Mouse (Mus musculus) midbrain, embryonic 14.5 days (tissue): Measurements from ENCODE around the gene Usp5. TPM values are rescaled to one million over a fixed set of nuclear protein-coding genes. Genes with fewer than 3 reads are reported as not detected.

ENCODE experiments used
- ATAC-seq: fragments of 200-750 bp; cut with Nextera tagmentation; 2 replicates; pipeline ENCODE4 v1.8.0; 2017; ENCODE audit warnings: moderate number of reproducible peaks, moderate library complexity; ENCODE audit not compliant: low FRiP score, low TSS enrichment
- DNase-seq: peaks from one replicate; pipeline ENCODE4 v3.0.0-alpha.2; 2015
- H3K27ac ChIP-seq: fragments of 300-500 bp; sonication (generic); replicated peaks from 2 replicates; pipeline ENCODE4 v1.5.1; 2014; ENCODE audit warnings: mild to moderate bottlenecking, low read depth, low read length, moderate library complexity
- H3K27me3 ChIP-seq: fragments of 300-500 bp; sonication (generic); 2 replicates; pipeline ENCODE4 v1.6.1; 2014; ENCODE audit warnings: low read length, control low read depth, mixed read lengths; ENCODE audit not compliant: control insufficient read depth, insufficient read depth
- H3K36me3 ChIP-seq: fragments of 300-500 bp; sonication (generic); 2 replicates; pipeline ENCODE4 v1.6.1; 2014; ENCODE audit warnings: low read length, control low read depth; ENCODE audit not compliant: control insufficient read depth, insufficient read depth
- H3K4me1 ChIP-seq: fragments of 300-500 bp; sonication (generic); 2 replicates; pipeline ENCODE4 v1.6.1; 2014; ENCODE audit warnings: mild to moderate bottlenecking, antibody characterized with exemption, low read length, control low read depth; ENCODE audit not compliant: control insufficient read depth, insufficient read depth
- H3K4me2 ChIP-seq: fragments of 300-500 bp; sonication (generic); 2 replicates; pipeline ENCODE4 v1.6.1; 2014; ENCODE audit warnings: mild to moderate bottlenecking, low read length, moderate library complexity
- H3K4me3 ChIP-seq: fragments of 300-500 bp; sonication (generic); replicated peaks from 2 replicates; pipeline ENCODE4 v1.5.1; 2014; ENCODE audit warnings: low read depth, low read length
- H3K9ac ChIP-seq: fragments of 300-500 bp; sonication (generic); replicated peaks from 2 replicates; pipeline ENCODE4 v1.6.1; 2014; ENCODE audit warnings: mild to moderate bottlenecking, low read length, moderate library complexity
- H3K9me3 ChIP-seq: fragments of 300-500 bp; sonication (generic); 2 replicates; pipeline ENCODE4 v1.6.1; 2016; ENCODE audit warnings: low read length, control low read depth, mixed read lengths; ENCODE audit not compliant: control insufficient read depth
- WGBS: fragments of 180-500 bp; shearing (Covaris S2); extraction: QIAGEN DNeasy Blood & Tissue Kit; methylation state at CpG from one replicate; pipeline ENCODE4 v1.1.7; 2014; 5-methylcytosine and 5-hydroxymethylcytosine counted together
- polyA plus RNA-seq: library from polyadenylated mRNA; unstranded; fragments of >200 nt; fragmentation: Nextera tagmentation; extraction: Ambion mirVana; gene quantifications from 2 replicates; pipeline ENCODE4 v1.2.1, GENCODE M21; 2014

The Usp5 gene
- polyA plus RNA-seq, 1 experiment from 2014 or later, result 184 TPM

- Histone ChIP-seq H3K36me3 (no peaks in the 10 kb centered on the region), H3K4me1 (no peaks in the 10 kb centered on the region), H3K27me3 (no peaks in the 10 kb centered on the region), H3K9me3 (no peaks in the 10 kb centered on the region), H3K27ac (no peak overlapping the region), H3K4me2 (no peak overlapping the region), H3K9ac (no peak overlapping the region), H3K4me3 (no peak overlapping the region)
- DNase-seq (peak; percentile 41), ATAC-seq (no peak)
- WGBS, result 76% methylated on average over 4 of the region's 4 CpGs
Measured at GRCm38 (mm10) chr6:124789519-124789918, 39.8 kb downstream of the Usp5 start.

- Histone ChIP-seq H3K4me3 (no peak overlapping the region), H3K4me1 (no peaks in the 10 kb centered on the region), H3K36me3 (no peaks in the 10 kb centered on the region), H3K9me3 (no peaks in the 10 kb centered on the region), H3K27ac (no peak overlapping the region), H3K9ac (no peak overlapping the region), H3K4me2 (no peak overlapping the region), H3K27me3 (no peaks in the 10 kb centered on the region)
- ATAC-seq (no peak), DNase-seq (no peak)
- WGBS, result 77% methylated on average over 10 of the region's 10 CpGs
Measured at GRCm38 (mm10) chr6:124787722-124788121, 41.6 kb downstream of the Usp5 start.

GRCm38 (mm10) chr6:124786756-124787420 is 42.4 kb downstream of the Usp5 start:
- Histone ChIP-seq H3K36me3 (no peaks in the 10 kb centered on the region), H3K27me3 (no peaks in the 10 kb centered on the region), H3K9ac (no peak overlapping the region), H3K9me3 (no peaks in the 10 kb centered on the region), H3K4me2 (no peak overlapping the region), H3K4me1 (no peaks in the 10 kb centered on the region), H3K4me3 (no peak overlapping the region), H3K27ac (no peak overlapping the region)
- DNase-seq (no peak), ATAC-seq (no peak)
- WGBS, result 50% methylated on average over 8 of the region's 8 CpGs

GRCm38 (mm10) chr6:124782436-124782835 is 46.8 kb downstream of the Usp5 start:
- Histone ChIP-seq H3K27me3 (no peaks in the 10 kb centered on the region), H3K27ac (no peak overlapping the region), H3K36me3 (no peaks in the 10 kb centered on the region), H3K4me1 (peaks cover 15% of the 10 kb centered on the region; the same call in 1 of the 2 replicates), H3K9ac (no peak overlapping the region), H3K4me2 (no peak overlapping the region), H3K4me3 (no peak overlapping the region), H3K9me3 (no peaks in the 10 kb centered on the region)
- DNase-seq, result peak; percentile 22
- WGBS, result 28% methylated on average over 6 of the region's 6 CpGs
- ATAC-seq, result no peak

GRCm38 (mm10) chr6:124780917-124781316 is 48.4 kb downstream of the Usp5 start:
- ATAC-seq (no peak), DNase-seq (no peak)
- no peak overlapping the region for H3K9ac ChIP-seq
- H3K9me3 ChIP-seq, result no peaks in the 10 kb centered on the region
- no peak overlapping the region for H3K4me2 ChIP-seq
- no peaks in the 10 kb centered on the region for H3K36me3 ChIP-seq
- WGBS, result 86% methylated on average over 7 of the region's 7 CpGs
- no peak overlapping the region for H3K27ac ChIP-seq
- H3K4me1 ChIP-seq, result peaks cover 15% of the 10 kb centered on the region; the same call in 1 of the 2 replicates
- H3K27me3 ChIP-seq, result no peaks in the 10 kb centered on the region
- H3K4me3 ChIP-seq, result no peak overlapping the region

GRCm38 (mm10) chr6:124779984-124780416 is 49.3 kb downstream of the Usp5 start:
- Histone ChIP-seq H3K9me3 (no peaks in the 10 kb centered on the region), H3K9ac (peak overlapping the region; percentile 10; the same call in 1 of the 2 replicates), H3K4me3 (peak overlapping the region; percentile 30), H3K4me1 (peaks cover 15% of the 10 kb centered on the region; the same call in 1 of the 2 replicates), H3K36me3 (no peaks in the 10 kb centered on the region), H3K4me2 (peak overlapping the region; percentile 58), H3K27ac (no peak overlapping the region), H3K27me3 (no peaks in the 10 kb centered on the region)
- DNase-seq (no peak), ATAC-seq (no peak)
- 2% methylated on average over 10 of the region's 10 CpGs for WGBS

- H3K36me3 ChIP-seq, result no peaks in the 10 kb centered on the region
- H3K4me1 ChIP-seq, result peaks cover 15% of the 10 kb centered on the region; the same call in 1 of the 2 replicates
- DNase-seq (peak; percentile 79), ATAC-seq (no peak)
- peak within 1 kb of the TSS; percentile 10; the same call in 1 of the 2 replicates for H3K9ac ChIP-seq
- H3K27ac ChIP-seq, result no peak within 1 kb of the TSS
- peak within 1 kb of the TSS; percentile 58 for H3K4me2 ChIP-seq
- no peaks in the 10 kb centered on the region for H3K9me3 ChIP-seq
- no peaks in the 10 kb centered on the region for H3K27me3 ChIP-seq
- H3K4me3 ChIP-seq, result peak within 1 kb of the TSS; percentile 30
- 1% methylated on average over 23 of the region's 23 CpGs for WGBS
Measured at GRCm38 (mm10) chr6:124779222-124779983, 49.9 kb downstream of the Usp5 start, which contains the start of gene Lrrc23. Gene Lrrc23 (minus strand): TSS chr6:124779727.

GRCm38 (mm10) chr6:124770511-124770910 is 58.8 kb downstream of the Usp5 start:
- H3K4me1 ChIP-seq, result peaks cover 19% of the 10 kb centered on the region
- no peak overlapping the region for H3K9ac ChIP-seq
- H3K27ac ChIP-seq, result no peak overlapping the region
- no peak overlapping the region for H3K4me2 ChIP-seq
- DNase-seq (no peak), ATAC-seq (no peak)
- H3K27me3 ChIP-seq, result no peaks in the 10 kb centered on the region
- no peaks in the 10 kb centered on the region for H3K36me3 ChIP-seq
- 88% methylated on average over 15 of the region's 15 CpGs for WGBS
- H3K4me3 ChIP-seq, result no peak overlapping the region
- H3K9me3 ChIP-seq, result no peaks in the 10 kb centered on the region
